Mouse (Mus musculus): ENCODE data around the gene Fkbp8.

The Fkbp8 gene

DNA sequence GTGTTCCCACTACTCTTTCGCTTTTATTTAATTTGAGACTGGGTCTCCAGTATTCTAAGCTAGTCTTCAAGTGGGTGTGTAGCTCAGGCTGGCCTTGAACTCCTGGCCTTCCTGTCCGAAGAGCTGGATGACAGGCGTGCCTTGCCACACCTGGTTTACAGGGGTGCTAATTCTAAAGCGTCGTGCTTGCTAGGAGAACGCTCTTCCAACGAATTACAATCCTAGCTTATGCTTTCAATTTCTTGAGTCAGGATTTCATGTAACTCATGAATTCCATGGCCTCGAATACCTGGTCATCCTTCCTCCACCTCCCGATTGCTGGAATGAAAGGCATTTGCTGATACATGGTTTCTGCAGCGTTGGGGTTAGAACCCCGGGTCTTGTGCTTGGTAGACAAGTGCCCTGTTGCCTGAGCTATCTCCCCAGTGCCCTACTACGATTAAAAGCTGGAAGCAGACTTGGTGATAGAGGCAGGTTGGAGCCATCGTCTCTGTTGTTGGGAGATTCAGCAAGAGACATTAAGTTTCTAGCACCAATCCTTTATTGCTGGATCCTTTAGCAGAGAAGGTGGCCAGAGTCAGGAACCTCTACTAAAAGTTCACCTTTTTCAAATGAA, 766 bp downstream of the Fkbp8 start:
- peak; percentile 18 for DNase-seq (ENCODE audit: low read depth, low spot score)

GRCm38 (mm10) chr8:70529299-70529698, 1.8 kb downstream of the Fkbp8 start:
- DNase-seq (ENCODE audit: low read depth, low spot score) = no peak

DNA sequence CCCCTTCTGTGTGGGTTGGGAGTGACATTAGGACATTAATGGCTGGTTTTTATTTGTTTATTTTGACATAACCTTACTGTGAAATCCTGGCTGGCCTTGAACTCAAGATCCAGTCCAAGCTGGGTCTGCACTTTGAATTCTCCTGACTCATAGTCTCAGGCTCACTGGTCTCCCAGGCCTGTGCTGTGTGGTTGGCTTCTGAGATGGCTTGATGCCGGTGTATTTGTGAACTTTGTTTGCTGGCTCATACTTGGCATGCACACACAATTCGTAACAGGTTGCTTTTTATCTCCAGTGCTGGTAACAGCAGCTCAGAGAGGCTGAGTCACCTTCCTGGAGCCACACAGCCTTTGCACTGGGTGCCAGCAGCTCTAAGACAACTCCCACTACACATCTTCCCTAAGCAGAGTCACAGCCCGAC, 2.2 kb downstream of the Fkbp8 start:
- no peak for DNase-seq (ENCODE audit: low read depth, low spot score)

DNA sequence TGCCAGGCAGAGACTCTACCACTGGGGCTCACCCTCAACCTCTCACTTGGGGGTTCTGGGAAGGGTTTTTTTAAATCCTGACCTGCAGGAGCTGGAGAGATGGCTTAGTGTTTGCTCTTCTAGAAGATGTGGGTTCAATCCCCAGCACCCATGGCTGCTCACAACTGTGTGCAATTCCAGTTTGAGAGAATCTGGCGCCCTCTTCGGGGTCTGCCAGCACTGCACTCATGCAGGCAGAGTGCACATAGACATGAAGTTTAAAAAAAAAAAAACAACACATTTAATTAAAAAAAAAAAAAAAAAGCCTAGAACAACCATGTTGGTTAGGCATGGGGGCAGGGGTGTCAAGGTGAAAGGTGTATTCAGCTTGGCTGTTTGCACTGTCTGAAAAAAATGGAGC, 2.8 kb downstream of the Fkbp8 start:
- no peak for DNase-seq (ENCODE audit: low read depth, low spot score)

DNA sequence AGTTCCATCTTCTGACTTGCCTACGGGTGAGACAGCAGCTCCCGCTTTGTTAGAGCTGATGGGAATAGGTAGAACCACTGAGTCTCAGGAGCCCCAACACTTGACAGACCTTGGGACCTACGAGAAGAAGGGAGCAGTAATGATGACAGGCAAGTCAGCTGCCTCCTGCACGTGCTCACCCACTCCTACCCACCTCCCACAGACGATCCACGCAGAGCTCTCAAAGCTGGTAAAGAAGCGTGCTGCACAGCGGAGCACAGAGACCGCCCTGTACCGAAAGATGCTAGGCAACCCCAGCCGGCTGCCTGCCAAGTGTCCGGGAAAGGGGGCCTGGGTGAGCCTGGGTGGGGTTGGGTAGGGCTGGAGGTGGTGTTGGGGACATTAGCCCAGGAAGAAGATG, 6.8 kb downstream of the Fkbp8 start:
- no peak for DNase-seq (ENCODE audit: low read depth, low spot score)

DNA sequence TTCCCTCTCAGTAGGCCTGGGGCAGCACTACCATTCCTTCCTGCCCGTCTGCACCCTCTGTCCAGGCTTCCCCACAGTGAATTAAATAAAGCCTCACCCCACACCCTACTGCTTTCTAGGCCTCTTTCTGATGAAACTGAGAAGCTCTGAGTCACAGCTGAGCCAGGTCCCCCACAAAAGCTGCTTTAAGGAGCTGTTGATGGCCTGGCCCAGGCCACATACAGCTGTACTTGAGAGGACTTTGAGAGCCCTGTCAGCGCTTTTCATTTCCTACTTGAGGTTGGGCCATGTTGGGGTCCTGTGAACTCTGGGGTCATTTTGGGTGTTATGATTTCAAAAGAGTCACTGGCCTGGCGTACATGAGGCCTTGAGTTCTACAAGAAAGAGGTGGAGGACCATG, 7.7 kb downstream of the Fkbp8 start:
- no peak for DNase-seq (ENCODE audit: low read depth, low spot score)

DNA sequence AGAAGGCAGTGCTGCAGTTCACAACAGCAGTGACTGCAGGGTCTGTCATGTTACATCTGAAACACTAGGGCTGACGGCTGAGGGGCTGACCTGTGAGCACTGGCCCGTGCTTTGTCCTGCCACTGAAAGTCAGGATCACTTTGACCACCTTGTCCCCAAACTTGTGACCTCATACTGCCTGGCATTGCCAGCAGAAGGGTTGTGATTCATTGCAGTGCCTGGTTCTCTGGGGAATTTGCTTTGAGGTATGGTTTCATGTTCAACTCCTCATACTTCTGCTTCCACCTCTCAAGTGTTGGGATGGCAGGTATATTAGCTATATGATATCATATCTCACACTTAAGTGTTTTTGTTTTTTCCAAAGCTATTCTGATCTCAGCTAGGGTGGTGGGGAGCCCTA, 8.2 kb downstream of the Fkbp8 start:
- no peak for DNase-seq (ENCODE audit: low read depth, low spot score)

GRCm38 (mm10) chr8:70538024-70538579, 10.6 kb downstream of the Fkbp8 start:
- DNase-seq (ENCODE audit: low read depth, low spot score) = peak; percentile 63

DNA sequence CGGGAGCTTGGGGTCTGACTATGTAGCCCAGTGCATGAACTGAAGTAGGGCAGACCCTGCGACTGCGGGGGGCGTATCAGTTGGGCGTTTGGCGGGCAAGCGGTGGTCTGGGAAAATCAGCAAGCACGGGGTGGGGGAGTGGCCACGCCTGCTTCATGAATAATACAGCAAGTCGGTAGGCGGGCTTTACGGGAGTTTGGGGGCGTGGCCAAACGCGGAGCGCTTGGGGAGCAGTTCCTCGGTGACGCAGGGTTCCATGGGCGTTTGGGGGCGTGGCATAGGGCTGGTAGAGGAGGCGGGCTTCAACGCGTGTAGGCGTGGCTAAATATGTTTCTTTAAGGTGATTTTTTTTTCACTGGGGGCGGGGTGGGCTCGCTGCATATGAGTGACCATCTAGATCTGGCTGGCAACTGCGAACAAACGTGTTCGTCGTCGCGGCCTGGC, 11.1 kb downstream of the Fkbp8 start:
- DNase-seq (ENCODE audit: low read depth, low spot score) = peak; percentile 99

GRCm38 (mm10) chr8:70539077-70539813, 11.7 kb downstream of the Fkbp8 start, which contains the start of gene Ell:
TSS of gene Ell (plus strand) at chr8:70539457.
- DNase-seq (ENCODE audit: low read depth, low spot score) = peak; percentile 100

- DNase-seq (ENCODE audit: low read depth, low spot score) = no peak
Observed at GRCm38 (mm10) chr8:70540013-70540506, 12.5 kb downstream of the Fkbp8 start.

GRCm38 (mm10) chr8:70540507-70541071, 13.1 kb downstream of the Fkbp8 start:
- DNase-seq (ENCODE audit: low read depth, low spot score) = no peak

GRCm38 (mm10) chr8:70541081-70541480, 13.6 kb downstream of the Fkbp8 start:
- DNase-seq (ENCODE audit: low read depth, low spot score) = no peak

DNA sequence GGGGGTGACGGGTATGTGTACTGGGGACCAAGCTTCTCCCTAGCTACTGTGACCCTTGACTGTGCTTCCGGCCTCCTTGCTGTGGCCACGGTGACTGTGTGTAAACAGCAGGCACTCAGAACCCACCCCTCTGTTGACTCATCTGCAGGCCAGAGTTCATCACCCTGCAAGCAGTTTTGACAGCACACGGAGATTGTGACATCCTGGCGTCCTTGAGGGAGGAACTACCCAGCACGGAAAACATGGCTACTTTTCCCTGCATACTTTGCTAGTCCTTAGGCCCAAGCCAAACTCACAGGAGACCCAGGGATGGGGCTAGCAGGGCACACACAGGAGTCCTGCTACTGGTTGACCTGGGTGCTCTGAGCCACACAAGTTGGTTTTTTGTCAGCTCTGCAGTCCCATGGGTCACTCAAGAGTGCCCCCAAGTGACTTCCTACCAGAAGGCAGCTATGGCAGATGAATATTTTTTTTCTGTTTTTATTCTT, 16.7 kb downstream of the Fkbp8 start:
- DNase-seq (ENCODE audit: low read depth, low spot score) = peak; percentile 32

DNA sequence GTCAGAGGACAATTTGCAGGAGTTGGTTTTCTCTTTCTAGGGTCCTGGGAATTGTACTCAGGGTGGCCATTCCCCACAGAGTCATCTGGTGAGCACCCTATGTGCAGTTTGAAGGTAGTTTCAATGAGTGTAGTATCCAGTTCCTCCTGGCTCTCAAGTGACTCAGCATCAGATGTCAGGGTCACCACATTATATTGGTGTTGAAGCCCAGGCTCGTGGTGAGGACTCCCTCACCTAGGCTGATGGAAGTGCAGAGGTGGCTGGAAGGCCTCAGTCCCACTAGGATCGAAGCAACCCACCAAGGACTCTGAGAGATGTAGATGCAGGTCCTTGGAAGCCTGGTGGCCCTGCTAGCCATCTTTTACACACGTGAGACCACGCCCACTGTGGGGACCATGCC, 18.9 kb downstream of the Fkbp8 start:
- DNase-seq (ENCODE audit: low read depth, low spot score) = no peak

- DNase-seq (ENCODE audit: low read depth, low spot score) = no peak
Observed at GRCm38 (mm10) chr8:70547762-70548161, 20.2 kb downstream of the Fkbp8 start.

DNA sequence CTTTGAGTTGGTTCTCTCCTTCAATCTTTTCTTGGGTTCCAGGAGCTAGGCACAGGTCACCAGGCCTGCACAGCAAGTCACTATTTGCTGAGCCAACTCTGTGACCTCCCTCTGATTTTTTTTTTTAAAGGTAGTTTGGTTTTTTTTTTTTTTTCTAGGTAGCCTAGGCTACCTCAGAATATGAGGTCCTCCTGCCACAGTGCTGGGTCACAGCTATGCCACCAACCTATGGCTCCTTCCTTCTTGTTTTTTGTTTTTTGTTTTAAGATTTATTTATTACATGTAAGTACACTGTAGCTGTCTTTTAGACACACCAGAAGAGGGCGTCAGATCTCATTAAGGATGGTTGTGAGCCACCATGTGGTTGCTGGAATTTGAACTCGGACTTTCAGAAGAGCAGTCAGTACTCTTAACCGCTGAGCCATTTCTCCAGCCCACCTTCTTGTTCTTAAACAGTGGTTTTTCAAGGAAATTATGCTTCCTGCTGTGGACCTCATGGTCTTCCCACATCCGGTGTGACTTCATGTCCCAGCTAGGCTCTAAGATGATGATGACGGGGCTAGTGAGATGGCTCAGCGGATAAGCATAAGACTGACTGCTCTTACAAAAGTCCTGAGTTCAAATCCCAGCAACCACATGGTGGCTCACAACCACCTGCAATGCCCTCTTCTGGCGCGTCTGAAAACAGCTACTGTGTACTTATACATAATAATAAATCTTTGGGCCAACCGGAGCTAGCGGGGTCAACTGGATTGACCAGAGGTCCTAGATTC, 22.1 kb downstream of the Fkbp8 start:
- DNase-seq (ENCODE audit: low read depth, low spot score) = peak; percentile 26

DNA sequence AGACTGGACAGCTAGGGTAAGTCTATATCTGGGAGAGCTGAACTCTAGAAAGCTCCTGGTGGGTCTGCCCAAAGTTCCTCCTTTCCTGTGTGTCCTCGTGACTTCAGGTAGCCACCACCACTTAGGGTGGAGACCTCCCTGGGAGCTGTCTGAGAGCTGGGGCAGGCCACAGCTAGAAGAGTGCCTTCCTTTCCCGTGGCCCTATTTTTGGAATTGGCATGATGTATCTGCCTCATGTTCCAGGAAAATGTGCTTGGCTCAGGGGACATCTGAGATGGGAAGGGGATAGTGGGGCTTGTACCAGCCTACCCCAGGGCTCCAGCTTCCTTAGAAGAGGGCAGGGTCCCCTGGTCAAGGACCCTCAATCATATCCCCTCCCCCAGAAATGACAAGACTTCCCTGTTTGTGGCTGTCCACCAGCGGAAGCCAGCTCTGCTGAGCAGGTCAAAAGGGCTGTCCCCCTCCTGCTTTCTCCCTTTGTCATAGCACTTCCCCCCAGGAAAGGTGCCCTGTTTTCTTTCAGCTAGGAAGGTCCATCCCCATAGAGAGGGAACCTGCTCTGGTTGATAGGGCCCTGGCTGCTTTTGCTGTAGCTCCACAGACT, 24.1 kb downstream of the Fkbp8 start:
- DNase-seq (ENCODE audit: low read depth, low spot score) = no peak

- no peak for DNase-seq (ENCODE audit: low read depth, low spot score)
Observed at GRCm38 (mm10) chr8:70552836-70553235, 25.3 kb downstream of the Fkbp8 start.

GRCm38 (mm10) chr8:70553740-70554139, 26.2 kb downstream of the Fkbp8 start:
- no peak for DNase-seq (ENCODE audit: low read depth, low spot score)
